Mouse (Mus musculus) cortical plate, adult 2 months (tissue): ENCODE data around the gene Otoa.

Experiments used
- CTCF ChIP-seq: fragments of 200-500 bp; IDR thresholded peaks from 2 replicates; pipeline ENCODE4 v1.5.1; 2011; ENCODE audit warnings: mild to moderate bottlenecking, control low read depth, low read length; ENCODE audit not compliant: insufficient read depth; ENCODE audit errors: extremely low read depth
- POLR2A ChIP-seq: fragments of 200-500 bp; IDR thresholded peaks from 2 replicates; pipeline ENCODE4 v1.6.1; 2011; ENCODE audit warnings: mild to moderate bottlenecking, low read length, control low read depth; ENCODE audit not compliant: insufficient read depth; ENCODE audit errors: extremely low read depth

DNA sequence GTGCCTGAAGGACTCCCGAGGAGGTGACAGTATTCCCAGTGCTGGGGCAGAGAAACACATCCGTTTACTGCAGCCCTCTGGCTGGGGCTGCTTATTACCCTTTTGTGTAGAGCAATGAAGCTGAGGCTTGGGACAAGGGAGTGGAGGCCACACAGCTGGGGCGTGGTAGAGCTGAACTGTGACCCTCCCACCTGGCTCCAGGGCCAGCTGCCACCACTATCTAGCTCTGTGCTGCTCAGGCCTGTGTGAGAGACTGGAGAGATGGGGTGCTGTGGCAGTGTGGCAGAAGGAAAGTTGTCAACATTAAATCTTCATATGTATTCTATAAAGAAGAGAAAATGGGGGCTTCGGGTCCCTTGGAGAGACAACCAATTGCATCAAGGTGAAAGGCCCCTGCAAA lies 11.6 kb downstream of the Otoa start:
- TF ChIP-seq CTCF (no peak), POLR2A (no peak)
